Mouse (Mus musculus): ENCODE data around the gene Catspere2.

Catspere2 gene

GRCm38 (mm10) chr1:178209966-178210365 lies 226.7 kb downstream of the Catspere2 start:
- H3K27me3 ChIP-seq (ENCODE audit: insufficient read depth, low read length) = no peaks in the 10 kb centered on the region
- peaks cover 58% of the 10 kb centered on the region for H3K9me3 ChIP-seq (ENCODE audit: low read length)
- H3K4me1 ChIP-seq (replicated peaks; ENCODE audit: low read depth, low read length) = no peaks in the 10 kb centered on the region
- no peak overlapping the region for H3K4me3 ChIP-seq (replicated peaks; ENCODE audit: low read length)
- TF ChIP-seq NANOG (IDR thresholded peaks at IDR 0.05; ENCODE audit: borderline replicate concordance, low read length) (no peak), POU5F1 (IDR thresholded peaks at IDR 0.05; ENCODE audit: borderline replicate concordance, low read length) (no peak), CTCF (conservative IDR thresholded peaks at IDR 0.05; ENCODE audit: low read length) (no peak)
- H3K36me3 ChIP-seq (ENCODE audit: insufficient read depth, low read length) = peaks cover 14% of the 10 kb centered on the region

- Histone ChIP-seq H3K27me3 (ENCODE audit: insufficient read depth, low read length) (no peaks in the 10 kb centered on the region), H3K4me1 (replicated peaks; ENCODE audit: low read depth, low read length) (no peaks in the 10 kb centered on the region), H3K36me3 (ENCODE audit: insufficient read depth, low read length) (no peaks in the 10 kb centered on the region), H3K4me3 (replicated peaks; ENCODE audit: low read length) (no peak overlapping the region), H3K9me3 (ENCODE audit: low read length) (peaks cover 7% of the 10 kb centered on the region)
- TF ChIP-seq CTCF (conservative IDR thresholded peaks at IDR 0.05; ENCODE audit: low read length) (no peak), POU5F1 (IDR thresholded peaks at IDR 0.05; ENCODE audit: borderline replicate concordance, low read length) (no peak), NANOG (IDR thresholded peaks at IDR 0.05; ENCODE audit: borderline replicate concordance, low read length) (no peak)
Observed at GRCm38 (mm10) chr1:178217157-178217556, 233.9 kb downstream of the Catspere2 start.

- Histone ChIP-seq H3K4me1 (replicated peaks; ENCODE audit: low read depth, low read length) (no peaks in the 10 kb centered on the region), H3K4me3 (replicated peaks; ENCODE audit: low read length) (no peak overlapping the region), H3K9me3 (ENCODE audit: low read length) (peaks cover 16% of the 10 kb centered on the region), H3K36me3 (ENCODE audit: insufficient read depth, low read length) (0 out of 2 replicates have a peak, but pooled peaks cover 2% of the 10 kb centered on the region), H3K27me3 (ENCODE audit: insufficient read depth, low read length) (no peaks in the 10 kb centered on the region)
- no peak for TF ChIP-seq NANOG (IDR thresholded peaks at IDR 0.05; ENCODE audit: borderline replicate concordance, low read length)
- no peak for TF ChIP-seq CTCF (conservative IDR thresholded peaks at IDR 0.05; ENCODE audit: low read length)
- no peak for TF ChIP-seq POU5F1 (IDR thresholded peaks at IDR 0.05; ENCODE audit: borderline replicate concordance, low read length)
Observed at GRCm38 (mm10) chr1:178218305-178218704, 235.1 kb downstream of the Catspere2 start.

- TF ChIP-seq CTCF (conservative IDR thresholded peaks at IDR 0.05; ENCODE audit: low read length) (no peak), NANOG (IDR thresholded peaks at IDR 0.05; ENCODE audit: borderline replicate concordance, low read length) (no peak), POU5F1 (IDR thresholded peaks at IDR 0.05; ENCODE audit: borderline replicate concordance, low read length) (no peak)
- Histone ChIP-seq H3K4me3 (replicated peaks; ENCODE audit: low read length) (no peak overlapping the region), H3K4me1 (replicated peaks; ENCODE audit: low read depth, low read length) (no peaks in the 10 kb centered on the region), H3K36me3 (ENCODE audit: insufficient read depth, low read length) (peaks cover 13% of the 10 kb centered on the region), H3K9me3 (ENCODE audit: low read length) (peaks cover 27% of the 10 kb centered on the region), H3K27me3 (ENCODE audit: insufficient read depth, low read length) (no peaks in the 10 kb centered on the region)
Observed at GRCm38 (mm10) chr1:178219166-178220077, 236.2 kb downstream of the Catspere2 start.
